Mouse (Mus musculus) limb, embryonic 12.5 days (tissue): ENCODE results near the gene Gm5935. TPM values are rescaled to one million over a fixed set of nuclear protein-coding genes. Genes with fewer than 3 reads are reported as not detected.
"Not testable (repeated sequence)": the region's sequence is repeated elsewhere in the genome, so short reads cannot be mapped to it uniquely, and the experiment has no call there.

Source experiments
- ATAC-seq: fragments of 200-750 bp; cut with Nextera tagmentation; 2 replicates; pipeline ENCODE4 v1.8.0; 2017; ENCODE audit warnings: low read depth, moderate TSS enrichment; ENCODE audit not compliant: insufficient number of reproducible peaks, insufficient read depth, low FRiP score, low TSS enrichment
- H3K27ac ChIP-seq: fragments of 300-500 bp; sonication (generic); 2 replicates; pipeline ENCODE4 v1.5.1; 2016; ENCODE audit warnings: mild to moderate bottlenecking, moderate library complexity
- H3K27me3 ChIP-seq: fragments of 300-500 bp; sonication (generic); 2 replicates; pipeline ENCODE4 v1.6.1; 2016; ENCODE audit warnings: mild to moderate bottlenecking, moderate library complexity
- H3K36me3 ChIP-seq: fragments of 300-500 bp; sonication (generic); 2 replicates; pipeline ENCODE4 v1.6.1; 2016; ENCODE audit warnings: mild to moderate bottlenecking, moderate library complexity
- H3K4me1 ChIP-seq: fragments of 300-500 bp; sonication (generic); replicated peaks from 2 replicates; pipeline ENCODE4 v1.6.1; 2016
- H3K4me2 ChIP-seq: fragments of 300-500 bp; sonication (generic); 2 replicates; pipeline ENCODE4 v1.6.1; 2016; ENCODE audit warnings: mild to moderate bottlenecking, moderate library complexity
- H3K4me3 ChIP-seq: fragments of 300-500 bp; sonication (generic); replicated peaks from 2 replicates; pipeline ENCODE4 v1.5.1; 2016; ENCODE audit warnings: mild to moderate bottlenecking
- H3K9ac ChIP-seq: fragments of 300-500 bp; sonication (generic); replicated peaks from 2 replicates; pipeline ENCODE4 v1.6.1; 2016; ENCODE audit warnings: mild to moderate bottlenecking, moderate library complexity
- H3K9me3 ChIP-seq: fragments of 300-500 bp; sonication (generic); 2 replicates; pipeline ENCODE4 v1.6.1; 2016; ENCODE audit warnings: mild to moderate bottlenecking, moderate library complexity
- WGBS: fragments of 180-500 bp; shearing (Covaris S2); methylation state at CpG from one replicate; pipeline ENCODE4 v1.1.7; 2016; 5-methylcytosine and 5-hydroxymethylcytosine counted together
- polyA plus RNA-seq: library from polyadenylated mRNA; unstranded; fragments of >200 nt; fragmentation: Nextera tagmentation; extraction: Ambion mirVana; gene quantifications from 2 replicates; pipeline ENCODE4 v1.2.1, GENCODE M21; 2016

Gene Gm5935
- not detected in 2 replicates for polyA plus RNA-seq

DNA sequence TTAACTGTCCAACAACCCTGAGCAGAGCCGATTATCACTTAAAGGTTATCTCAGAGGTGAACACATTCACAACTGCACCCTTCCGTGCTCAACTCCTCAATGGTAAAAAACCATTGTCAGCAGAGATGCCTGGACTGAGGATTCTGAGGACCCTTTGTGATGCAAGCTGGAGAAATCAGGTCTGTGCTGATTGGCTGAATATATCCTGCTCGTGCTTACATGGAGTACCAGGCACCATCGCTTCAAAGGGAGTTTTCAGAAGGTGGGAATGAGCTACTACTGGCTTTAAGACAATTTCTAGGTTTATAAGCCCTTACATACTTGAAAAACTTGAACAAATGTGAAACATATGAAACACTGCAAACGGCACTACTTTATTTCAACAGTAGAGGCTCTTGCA, at the start of gene Gm5935:
TSS of gene Gm5935 (minus strand) at position 101 of the 400 bp plus-strand sequence.
- H3K27me3 ChIP-seq, H3K27ac ChIP-seq, H3K4me2 ChIP-seq, H3K36me3 ChIP-seq, H3K4me1 ChIP-seq, H3K4me3 ChIP-seq, H3K9me3 ChIP-seq, H3K9ac ChIP-seq, ATAC-seq: not testable (repeated sequence)
- WGBS = 90% methylated on average over 5 of the region's 5 CpGs

Other genes starting within 250 kb of the Gm5935 start
- not detected in 2 replicates for gene Gm4297, start 200.3 kb downstream of the Gm5935 start, polyA plus RNA-seq